Mouse (Mus musculus): Measurements from ENCODE around the gene Yod1.

- TF ChIP-seq CTCF (IDR thresholded peaks at IDR 0.05; ENCODE audit: borderline replicate concordance, extremely low read depth, insufficient read depth, insufficient read length) (no peak), POLR2A (IDR thresholded peaks at IDR 0.05; ENCODE audit: borderline replicate concordance, extremely low read depth, insufficient read depth, insufficient read length, poor library complexity, severe bottlenecking) (no peak)
These were observed 17.0 kb upstream of the Yod1 start for GRCm38 (mm10) chr1:130699937-130700633.
